Mouse (Mus musculus) erythroblast, embryonic 14.5 days (primary cell): ENCODE measurements around the gene Snx12.

Experiments used
- GATA1 ChIP-seq: IDR thresholded peaks from 2 replicates; pipeline ENCODE4 v1.6.1; 2012; ENCODE audit warnings: low read length, inconsistent platforms, mixed read lengths
- TAL1 ChIP-seq: IDR thresholded peaks from 3 replicates; pipeline ENCODE4 v1.6.1; 2012; ENCODE audit warnings: low read length, inconsistent platforms, mixed read lengths

GRCm38 (mm10) chrX:101260441-101261325, 38.3 kb upstream of the Snx12 start:
- TF ChIP-seq TAL1: no peak
- no peak for TF ChIP-seq GATA1
